Mouse (Mus musculus) 416B (cell line): ENCODE measurements around the gene Dohh.

Experiments
- DNase-seq: peaks from one replicate; pipeline ENCODE4 v3.0.0; 2011; ENCODE audit warnings: low read depth

The Dohh gene

DNA sequence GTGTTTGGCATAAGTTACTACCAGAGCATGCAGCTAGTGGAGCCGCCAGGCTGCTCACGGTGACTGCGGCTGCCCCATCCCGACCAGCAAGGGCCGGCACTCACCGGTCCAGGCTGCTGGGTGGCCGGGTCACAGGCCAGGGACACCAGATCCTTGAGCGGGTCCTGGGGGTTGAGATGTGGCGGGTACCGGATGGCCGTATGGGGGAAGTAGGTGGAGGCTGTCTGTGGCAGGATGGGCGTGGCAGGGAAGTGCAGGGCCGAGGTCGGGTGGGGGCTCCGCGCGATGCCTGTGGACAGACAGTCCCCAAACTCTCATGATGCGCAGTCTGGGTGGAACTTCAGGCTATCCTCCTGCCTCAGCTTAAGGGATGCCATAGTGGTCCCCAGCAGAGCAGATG, 20.5 kb downstream of the Dohh start:
- no peak for DNase-seq

DNA sequence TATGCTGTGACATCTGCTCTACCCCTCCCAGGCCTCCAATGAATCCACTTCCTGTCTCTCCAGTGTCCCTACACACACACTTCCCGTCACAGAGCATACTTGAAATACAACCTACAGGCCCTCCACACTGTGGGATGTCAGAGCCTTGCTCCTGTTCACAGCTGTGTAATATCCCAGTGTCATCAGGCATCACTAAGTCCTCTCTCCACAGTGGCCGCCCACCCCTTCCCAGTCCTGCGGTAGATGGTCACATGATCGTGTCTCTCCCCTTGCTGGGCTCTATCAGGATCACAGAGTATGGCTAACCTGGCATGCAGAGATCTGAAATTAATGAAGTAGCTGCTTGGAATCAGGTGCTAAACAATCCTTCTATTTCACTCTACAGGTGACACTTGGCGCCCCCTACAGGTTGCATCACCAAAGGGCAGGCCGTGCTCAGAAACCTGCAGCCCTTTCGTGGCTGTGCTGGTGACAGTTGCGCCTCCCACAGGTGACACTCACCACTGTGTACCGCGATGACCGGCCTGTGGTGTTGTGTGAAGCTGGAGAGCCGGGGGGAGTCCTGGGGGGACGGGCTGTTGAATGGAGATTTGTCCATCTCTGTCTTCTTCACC, 21.5 kb downstream of the Dohh start:
- DNase-seq = peak; percentile 70

DNA sequence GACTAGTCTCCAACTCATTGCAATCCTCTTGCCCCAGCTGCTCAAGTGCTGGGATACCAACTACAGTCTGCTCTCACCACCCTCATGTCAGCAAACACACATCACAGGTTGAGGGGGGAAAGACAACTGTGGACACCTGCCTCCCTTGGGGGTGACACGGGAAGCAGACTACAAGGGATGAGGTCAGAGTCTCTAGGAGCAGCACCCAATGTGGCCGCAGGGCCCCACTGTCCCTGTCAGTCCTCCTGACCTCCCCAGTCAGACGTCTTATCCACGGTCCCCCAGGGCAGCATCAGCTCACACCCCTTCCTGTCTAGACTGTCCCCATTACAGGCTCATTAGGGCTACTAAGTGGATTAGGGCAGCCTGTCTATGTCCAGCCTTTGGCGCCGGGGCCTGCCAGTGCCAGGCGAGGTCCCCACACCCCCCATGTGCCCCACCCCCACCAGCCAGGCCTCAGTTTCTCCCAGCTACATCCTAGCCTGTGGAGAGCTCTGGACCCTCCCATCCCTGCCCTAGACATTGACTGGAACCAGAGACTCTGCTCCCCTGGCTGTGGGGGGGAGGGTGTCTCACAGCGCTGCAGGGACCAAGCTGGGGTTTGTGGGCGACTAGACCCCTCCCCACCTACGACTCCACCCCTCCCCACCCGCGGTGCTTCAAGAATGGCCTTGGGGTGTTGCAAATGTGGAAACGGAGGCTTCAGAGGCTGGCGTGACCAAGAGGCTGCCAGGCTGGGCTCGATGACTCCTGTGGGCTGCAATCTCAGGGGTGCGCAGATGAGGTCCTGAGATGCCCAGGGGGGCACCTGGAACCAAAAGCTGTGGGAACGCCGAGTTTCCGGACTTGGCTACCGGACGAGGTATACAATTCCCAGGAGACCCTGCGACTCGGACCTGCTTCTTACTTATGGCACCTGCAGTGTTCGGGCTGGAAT, 22.5 kb downstream of the Dohh start:
- no peak for DNase-seq

DNA sequence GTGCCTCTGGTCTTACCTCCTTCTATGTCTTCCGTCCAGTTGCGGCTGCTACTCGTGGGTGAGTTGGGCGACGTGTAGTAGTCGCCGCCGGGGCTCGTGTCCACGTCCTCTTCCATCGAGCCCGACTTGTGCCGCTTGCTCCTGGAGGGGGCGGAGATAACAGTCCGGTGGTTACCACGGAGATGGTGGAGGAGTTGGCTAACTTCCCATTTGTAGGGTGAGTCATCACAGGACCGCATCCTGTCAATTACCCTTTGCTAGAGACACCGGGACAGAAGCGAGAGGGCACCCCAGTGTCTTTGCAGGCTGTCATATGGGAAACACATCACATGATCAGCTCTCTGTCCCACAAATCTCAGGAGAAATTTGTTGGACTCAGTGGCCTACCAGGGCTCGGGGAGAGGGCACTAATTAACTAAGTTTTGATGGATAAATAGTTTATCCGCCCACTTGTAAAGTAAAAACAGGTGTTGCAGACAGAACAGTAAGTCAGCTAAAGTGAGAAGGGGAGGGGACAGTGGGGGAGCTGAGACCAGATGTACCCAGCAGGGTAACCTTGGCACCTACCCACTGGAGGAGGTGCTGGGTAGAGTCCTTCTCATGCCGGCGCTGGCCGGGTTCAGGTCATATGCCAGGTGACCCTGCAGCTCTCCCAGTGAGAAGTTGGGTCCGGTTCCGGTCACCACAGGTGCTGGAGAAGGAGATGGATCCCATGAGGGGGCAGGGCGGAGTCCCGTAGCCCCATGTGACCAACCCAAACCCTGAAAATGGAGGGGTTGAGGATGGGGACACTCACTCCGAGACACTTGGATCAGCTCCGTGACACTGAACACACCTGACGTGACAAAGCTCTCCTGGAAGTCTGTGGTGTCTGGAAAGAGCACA, 23.6 kb downstream of the Dohh start:
- DNase-seq = peak; percentile 99

DNA sequence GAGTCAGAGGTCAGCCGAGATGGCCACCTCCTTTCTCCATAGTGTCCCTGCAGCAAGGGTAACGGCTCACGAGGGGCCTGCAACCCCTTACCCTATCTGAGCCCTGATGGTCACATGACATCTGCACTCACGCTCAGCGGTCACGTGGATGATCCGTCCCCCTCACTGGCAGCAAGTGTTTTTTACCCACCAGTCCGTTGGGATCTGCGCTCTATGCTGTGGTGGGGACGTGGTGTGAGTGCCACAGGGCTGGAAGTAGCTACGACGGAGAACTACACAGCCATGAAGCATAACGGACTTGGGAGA, 24.1 kb downstream of the Dohh start:
- DNase-seq = no peak

DNA sequence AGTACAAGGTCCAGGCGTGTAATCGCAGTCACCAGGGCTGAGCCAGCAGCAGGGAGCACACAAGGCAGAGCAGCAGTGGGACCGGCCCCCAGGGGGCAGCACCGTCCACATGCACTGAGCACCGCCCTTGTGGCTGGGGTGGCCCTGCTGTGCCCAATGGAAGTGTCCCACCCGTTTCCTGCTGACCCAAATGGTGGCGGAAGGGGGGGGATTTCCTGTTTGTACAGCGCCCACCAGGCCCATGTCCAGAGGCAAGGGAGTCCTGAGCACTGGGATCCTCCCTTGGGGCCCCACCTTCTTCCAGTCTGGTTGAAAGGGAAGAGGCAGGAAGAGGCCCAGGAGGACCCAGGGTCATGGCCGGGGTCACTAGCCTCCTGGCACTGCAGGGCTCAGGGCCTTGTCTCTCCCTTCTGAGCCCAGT, 24.7 kb downstream of the Dohh start:
- DNase-seq = peak; percentile 95

DNA sequence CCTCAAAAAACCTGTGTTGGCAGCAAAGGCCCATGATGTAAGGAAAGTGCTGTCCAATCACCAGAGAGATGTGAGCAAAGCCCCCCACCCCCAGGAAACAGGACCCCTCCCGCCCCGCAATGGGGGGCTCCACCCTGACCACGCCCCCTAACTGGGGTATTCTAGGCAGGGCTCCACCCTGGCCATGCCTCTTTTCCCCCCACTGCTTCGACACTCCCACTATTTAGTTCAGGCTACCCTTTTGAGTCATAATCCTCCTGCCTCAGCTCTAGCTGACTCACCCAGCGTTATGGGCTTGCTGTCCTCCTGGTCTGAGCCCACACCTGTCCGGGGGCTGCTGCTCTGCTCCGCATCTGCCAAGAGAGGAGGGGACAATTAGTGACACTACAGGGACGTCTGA, 25.1 kb downstream of the Dohh start:
- DNase-seq = no peak

DNA sequence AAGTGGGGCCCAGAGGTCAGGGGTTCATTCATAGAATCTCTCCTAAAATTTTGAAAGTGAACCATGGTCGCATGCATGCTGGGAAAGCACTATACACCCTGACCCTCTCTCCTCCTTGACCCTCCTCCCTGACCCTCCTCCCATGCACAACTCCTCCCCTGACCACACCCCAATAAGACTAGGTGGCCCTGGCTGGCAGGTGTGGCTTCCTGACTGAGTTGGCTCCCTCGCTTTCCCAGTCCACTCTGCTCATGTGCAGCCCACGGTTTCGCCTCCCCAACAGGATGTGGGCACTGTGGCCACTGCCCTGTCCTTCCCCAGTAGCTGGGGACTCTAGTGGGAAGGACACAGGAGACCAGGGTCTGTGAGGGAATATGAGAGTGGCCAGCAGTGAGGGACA, 26.1 kb downstream of the Dohh start:
- DNase-seq = peak; percentile 60

DNA sequence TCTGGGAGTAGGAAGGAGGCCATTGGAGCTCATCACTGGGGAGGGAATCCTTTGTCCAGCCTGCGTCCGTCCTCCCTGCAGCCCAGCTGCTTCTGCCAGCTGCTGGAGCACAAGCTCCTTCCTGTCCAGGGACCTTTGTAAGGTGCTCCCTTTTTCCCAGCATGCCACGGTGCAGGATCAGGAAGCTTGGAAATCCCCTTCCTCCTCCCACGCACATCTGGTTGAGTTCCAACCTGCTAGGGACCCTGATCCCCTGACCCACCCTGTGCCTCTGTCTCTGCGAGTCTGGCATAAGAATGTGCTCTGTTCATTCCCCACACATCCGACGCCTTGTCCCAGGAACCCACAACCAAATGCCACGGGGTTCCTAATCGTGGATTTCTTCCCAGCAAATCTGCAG, 26.8 kb downstream of the Dohh start:
- DNase-seq = no peak

DNA sequence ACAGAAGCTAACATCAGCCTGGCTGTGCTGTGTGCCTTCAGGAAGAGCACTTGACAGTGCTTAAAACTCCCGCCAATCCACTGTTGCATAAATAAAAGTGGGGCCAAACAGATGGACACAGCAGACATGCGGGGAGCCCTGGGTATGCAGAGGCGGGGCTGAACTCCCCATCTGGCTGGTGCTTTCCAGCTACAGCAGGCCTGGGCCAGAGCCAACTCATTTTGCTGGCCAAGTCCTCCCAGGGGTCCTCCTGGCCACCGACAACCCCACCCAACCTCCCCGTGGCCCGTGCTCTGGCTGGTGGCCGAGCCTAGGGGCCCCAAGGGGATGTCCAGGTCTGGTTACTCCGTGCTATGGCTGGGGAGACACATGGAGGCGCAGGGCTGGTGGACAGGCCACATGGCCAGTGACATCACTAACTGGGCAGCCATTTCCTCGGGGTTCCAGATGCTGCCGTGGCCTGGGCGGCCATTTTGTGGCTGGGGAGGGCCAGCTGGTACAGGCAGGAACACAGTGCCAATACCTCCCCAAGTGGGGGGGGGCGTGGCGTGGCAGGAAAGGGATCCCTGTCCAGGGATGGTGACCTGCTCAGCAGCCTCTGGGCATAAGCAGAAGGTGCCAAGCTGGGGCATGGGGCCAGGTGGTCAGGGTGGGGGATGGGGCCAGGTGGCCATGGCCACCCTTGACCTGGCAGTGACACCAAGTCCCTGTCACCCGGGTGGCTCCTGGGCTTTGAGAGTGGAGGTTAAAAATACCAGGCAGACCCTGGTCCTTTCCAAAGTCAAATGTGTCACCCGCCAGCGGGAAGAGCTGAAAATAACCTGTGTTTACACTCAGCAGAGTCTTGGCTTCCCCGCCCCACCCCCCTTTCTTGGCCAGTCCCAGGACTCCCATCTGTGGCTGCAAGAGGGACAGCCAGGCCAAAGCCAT, 27.5 kb downstream of the Dohh start:
- DNase-seq = no peak

DNA sequence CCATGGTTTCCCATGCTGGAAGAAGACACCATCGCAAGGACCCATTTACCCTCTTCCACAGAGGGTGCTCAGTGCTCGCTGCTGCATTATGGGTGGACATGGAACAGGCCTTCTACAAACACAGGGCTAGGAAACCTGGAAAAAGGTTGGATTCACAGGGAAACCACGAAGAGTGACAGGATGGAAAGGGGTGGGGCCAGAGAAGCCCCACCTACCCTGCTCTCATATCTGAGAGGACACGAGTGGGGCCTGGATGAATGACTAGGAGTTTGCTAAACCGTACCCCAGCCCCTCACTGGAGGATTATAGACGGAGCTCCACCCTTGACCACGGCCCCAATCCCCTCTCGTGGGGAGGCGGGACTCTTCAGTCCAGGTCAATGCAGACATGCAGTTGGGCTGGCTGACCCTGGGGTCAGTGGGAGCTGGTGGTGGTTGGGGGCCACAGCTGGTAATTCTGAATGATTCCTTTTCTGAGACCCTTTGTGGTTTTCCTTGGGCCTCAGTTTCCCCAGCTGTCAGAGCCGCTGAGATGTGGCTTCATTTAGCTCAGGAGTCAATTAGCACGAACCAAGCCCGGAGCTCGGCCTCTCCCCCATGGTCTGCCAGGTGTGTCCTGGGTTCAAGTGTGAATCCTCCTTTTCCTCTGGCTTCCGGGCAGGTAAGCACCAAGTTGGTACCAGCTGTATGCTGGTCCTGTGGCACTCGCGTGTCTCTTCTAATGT, 28.5 kb downstream of the Dohh start:
- DNase-seq = no peak

DNA sequence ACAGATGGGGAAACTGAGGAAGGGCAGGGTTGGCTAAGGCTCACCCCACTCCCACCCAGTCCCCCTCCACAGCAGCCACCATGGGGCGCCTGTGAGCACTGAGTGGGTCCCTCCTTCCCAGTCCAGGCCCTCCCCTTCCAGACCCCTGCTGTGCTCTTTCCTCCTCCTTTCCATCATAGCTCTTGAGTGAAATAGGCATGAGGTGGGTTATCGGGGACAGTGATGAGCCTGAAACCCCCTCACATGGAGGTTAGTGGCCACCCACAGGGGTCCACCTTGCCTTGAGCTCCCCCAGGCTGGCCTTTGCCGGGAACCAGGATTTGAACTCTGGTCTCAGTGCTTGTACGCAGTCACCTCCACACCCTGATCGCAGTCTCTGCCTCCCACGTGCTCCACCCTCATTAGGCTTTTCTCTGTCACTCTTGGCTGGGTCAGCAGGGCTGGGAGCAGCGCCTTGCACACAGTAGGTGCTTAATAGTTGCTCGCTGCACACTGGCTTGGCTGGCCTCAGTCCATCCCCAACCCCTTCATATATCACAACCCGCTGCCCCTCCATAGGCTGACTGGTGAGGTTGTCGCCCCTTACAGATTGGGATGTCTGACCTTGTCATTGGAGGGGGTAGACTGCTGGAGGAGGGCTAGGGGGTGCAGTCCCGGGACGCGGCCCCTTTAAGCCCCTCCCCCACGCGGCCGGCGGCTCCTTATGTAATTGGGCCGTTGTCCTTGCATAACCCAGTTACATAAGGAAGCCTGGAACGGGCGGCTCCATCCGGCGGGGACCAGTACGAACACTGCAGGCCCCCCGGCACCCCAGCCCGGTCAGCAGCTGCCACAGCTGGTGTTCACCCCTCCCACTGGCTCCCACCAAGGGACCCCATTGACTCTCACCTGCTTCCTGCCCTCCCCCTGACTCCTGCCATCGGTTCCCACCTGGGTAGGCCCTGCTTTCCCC, 29.4 kb downstream of the Dohh start:
- DNase-seq = no peak

DNA sequence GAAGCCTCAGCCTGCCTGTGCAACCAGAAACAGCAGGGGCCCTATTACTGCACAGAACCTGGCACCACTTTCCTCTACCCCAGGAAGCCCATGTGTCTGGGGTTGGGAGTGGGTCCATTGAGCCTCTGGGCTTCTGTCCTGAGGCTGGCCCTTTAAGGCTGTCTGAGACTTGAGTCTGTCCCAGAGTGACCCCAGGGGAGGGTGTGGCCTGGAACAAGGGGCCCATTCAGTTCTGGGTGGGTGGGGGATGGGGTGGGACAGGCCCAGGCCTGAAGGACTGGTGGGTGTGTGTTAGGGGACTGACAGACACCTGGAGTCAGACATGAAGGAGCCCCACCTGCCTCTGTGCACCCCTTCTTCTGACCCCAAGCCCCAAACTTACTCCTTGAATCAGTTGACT, 30.5 kb downstream of the Dohh start:
- no peak for DNase-seq

DNA sequence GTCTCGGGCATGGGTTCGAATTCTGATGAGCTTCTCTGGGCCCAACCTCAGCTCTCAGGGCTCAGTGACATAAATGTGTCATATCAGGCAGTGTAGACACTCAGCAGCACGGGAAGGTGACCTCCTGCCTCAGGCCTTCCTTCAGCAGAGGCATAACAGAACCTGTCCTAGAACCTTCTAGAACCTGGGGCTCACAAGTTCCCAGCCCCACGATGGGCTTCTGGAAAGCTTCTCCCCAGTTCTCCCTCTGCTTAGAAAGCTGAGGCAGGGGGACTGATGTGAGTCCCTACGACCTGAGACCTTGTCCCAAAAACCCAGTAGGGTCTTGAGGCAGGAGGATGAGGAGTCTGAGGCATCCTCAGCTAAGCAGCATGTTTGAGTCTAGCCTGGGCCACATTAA, 30.9 kb downstream of the Dohh start:
- DNase-seq = no peak

DNA sequence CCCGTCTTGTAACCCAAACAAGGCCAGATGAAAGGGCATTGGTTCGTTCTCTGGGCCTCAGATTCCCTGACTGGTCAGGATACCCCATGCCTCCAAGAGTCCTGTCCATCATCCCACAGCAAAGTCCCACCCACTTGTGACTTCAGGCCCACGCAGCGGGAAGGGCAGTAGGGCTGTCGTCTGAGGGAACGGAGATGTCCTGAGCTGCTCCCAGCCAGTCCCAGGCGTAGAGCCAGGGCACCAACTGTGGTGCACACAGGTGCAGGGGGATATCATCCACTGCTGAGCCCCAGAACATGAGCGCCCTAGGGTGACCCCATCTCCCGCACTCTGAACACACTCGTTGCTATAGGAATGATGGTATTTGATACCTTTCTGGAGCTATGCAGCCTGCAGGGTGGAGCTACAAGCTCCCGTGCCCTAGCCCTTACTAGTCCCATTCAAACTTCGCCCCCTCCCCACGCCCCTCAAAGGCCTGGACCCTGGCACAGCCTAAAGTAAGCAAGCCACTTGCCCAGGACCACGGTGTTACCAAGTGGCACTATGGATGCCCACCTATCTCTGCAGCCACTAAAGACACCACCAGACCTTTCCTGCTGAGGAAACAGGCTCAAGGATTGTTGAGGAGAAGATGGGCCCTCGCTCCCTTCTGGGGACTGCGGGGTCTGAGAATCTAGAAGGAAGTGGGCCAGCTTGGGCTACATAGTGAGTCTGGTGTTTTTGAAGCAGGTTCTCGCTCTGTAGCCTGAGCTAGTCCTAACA, 31.5 kb downstream of the Dohh start:
- DNase-seq = no peak

DNA sequence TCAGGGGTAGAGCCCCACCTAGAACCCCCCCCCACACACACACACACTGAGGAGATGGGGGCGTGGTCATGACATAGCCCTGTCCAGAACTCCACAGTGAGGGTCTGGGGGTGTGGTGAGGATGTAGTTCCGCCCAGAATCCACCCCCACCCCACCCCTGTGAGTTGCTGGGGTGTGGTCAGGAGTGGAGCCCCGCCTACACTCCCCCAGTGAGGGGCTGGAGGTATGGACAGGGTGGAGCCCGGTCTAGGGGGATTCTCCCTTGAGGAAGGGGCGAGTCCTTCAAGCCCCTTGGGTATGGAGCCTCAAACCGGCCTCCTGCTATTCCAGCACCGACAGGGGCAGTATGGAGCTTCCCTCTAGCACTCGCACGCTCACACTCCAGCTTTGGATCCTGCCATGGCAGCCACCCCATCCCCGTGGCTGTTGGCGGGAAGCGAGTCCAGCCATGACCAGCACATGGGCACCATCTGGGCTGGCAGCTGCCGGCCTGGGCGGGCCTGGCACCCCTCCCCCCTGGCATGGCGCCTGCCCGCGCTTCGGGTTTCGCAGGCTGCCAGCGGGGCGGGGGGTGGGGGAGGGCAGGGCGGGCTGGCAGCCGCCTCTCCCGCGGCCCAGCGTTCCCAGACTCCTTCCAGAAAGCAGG, 32.5 kb downstream of the Dohh start:
- DNase-seq = no peak

DNA sequence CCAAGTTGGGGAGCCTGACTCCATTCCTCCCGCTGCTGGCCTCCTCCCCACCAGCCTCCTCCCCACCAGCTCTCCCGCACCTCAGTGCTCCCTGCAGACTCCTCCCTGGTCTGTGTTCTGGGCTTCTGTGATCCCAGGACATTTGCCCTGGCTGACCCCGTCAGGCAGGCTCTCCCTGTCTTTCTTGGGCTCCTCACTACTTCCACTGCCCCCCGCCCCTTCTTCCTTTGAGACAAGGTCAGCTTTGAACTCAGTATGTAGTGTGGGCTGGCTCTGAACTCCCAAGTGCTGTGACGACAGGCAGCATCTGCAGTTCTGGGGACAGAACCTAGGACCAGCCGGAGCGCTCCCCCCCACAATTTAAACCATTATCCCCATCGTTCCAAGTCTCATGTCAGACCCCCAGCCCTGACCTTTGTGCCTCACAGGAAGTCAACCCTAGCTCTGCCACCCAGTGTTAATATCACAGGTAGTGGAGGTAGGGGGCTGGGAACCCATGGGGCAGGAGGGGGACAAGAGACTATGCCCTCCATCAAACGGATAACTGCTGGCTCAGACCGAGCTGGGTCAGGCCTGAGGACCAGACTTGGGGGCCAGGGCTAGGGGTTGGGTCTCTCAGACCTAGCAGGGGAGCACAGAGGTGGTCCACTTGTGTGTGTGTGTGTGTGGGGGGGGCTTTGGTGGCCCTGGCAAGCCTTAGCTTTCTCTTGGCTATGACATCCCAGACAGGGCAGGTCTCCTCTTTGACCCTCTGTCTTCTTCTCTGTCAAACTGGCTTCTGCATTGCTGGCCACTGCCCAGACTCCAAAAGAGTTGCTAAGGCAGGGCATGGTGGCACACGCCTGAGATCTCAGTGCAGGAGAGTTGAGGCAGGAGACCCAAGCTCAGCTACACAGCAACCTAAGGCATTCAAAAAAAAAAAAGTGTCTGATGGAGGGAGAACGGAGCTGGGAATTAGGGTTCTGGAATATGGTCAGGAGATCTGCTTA, 33.3 kb downstream of the Dohh start:
- DNase-seq = no peak
